Mouse (Mus musculus): ENCODE measurements around the gene Astn2. TPM values are rescaled to one million over a fixed set of nuclear protein-coding genes. Genes with fewer than 3 reads are reported as not detected.

The Astn2 gene
- polyA plus RNA-seq, 1 experiment from 2014 or later, result 0.52 TPM

- Histone ChIP-seq H3K9ac (ENCODE audit: low read length) (no peak overlapping the region), H3K27me3 (ENCODE audit: control insufficient read depth, insufficient read depth, low read length) (no peaks in the 10 kb centered on the region), H3K4me2 (ENCODE audit: low read depth) (no peak overlapping the region), H3K4me1 (ENCODE audit: control insufficient read depth, insufficient read depth, low read length) (no peaks in the 10 kb centered on the region), H3K36me3 (ENCODE audit: control insufficient read depth, insufficient read depth, low read length) (no peaks in the 10 kb centered on the region), H3K4me3 (ENCODE audit: low read depth, low read length) (no peak overlapping the region), H3K27ac (ENCODE audit: low read depth, low read length) (no peak overlapping the region), H3K9me3 (ENCODE audit: control insufficient read depth, low read length) (no peaks in the 10 kb centered on the region)
- DNase-seq (ENCODE audit: low spot score) (no peak), ATAC-seq (ENCODE audit: insufficient read depth, low FRiP score, low TSS enrichment) (no peak)
Observed at GRCm38 (mm10) chr4:66285034-66285433, 119.4 kb downstream of the Astn2 start.

DNA sequence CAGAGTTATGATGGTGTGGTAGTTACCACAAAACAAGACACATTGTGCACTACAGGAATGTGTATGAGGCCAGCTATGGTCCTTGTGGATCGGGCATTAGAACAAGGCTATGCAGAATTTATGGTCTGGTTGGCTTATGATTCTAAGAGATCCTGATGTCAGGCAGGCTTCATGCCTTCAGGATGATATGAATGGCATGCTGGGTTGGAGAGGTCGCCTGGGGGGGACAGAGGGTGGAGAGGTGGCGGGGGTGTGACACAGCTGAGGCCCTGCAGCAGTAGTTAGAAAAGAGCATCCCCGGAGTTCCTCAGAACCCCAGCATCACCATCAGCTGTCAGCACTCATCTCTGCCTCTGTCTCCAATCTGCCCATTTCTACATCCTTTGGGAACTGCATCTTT, 128.3 kb downstream of the Astn2 start:
- no peak overlapping the region for H3K4me2 ChIP-seq (ENCODE audit: low read depth)
- H3K4me1 ChIP-seq (ENCODE audit: control insufficient read depth, insufficient read depth, low read length), result no peaks in the 10 kb centered on the region
- H3K27ac ChIP-seq (ENCODE audit: low read depth, low read length), result no peak overlapping the region
- no peaks in the 10 kb centered on the region for H3K27me3 ChIP-seq (ENCODE audit: control insufficient read depth, insufficient read depth, low read length)
- H3K36me3 ChIP-seq (ENCODE audit: control insufficient read depth, insufficient read depth, low read length), result no peaks in the 10 kb centered on the region
- H3K9me3 ChIP-seq (ENCODE audit: control insufficient read depth, low read length), result no peaks in the 10 kb centered on the region
- ATAC-seq (ENCODE audit: insufficient read depth, low FRiP score, low TSS enrichment) (no peak), DNase-seq (ENCODE audit: low spot score) (no peak)
- no peak overlapping the region for H3K9ac ChIP-seq (ENCODE audit: low read length)
- H3K4me3 ChIP-seq (ENCODE audit: low read depth, low read length), result no peak overlapping the region
- WGBS, result 61% methylated on average over 4 of the region's 4 CpGs

DNA sequence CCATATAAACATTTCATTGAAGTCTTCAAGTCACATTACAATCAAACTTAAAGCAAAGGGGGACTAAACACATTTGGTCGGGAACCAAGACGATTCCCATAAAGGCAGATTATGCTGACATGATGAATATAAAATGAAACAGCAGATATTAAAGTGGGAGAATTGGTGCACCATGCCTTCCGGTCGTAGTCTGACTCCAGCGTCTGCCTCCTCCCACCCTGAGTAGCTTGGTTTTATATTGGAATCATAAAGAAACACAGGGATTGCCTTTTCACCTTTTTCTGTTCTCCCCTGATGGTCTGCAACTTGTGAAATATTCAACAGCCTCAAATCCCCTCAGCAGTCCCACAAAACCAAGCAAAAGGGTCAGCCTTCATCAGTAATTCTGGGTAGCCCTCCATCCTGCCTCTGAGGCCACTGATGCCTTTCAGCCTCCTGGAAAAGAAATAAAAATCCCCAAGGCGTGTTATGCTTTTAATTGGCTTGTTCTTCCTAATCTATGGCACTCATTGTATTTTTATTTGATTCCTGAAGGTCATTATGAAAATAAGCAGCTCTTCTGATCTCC, 132.8 kb downstream of the Astn2 start:
- Histone ChIP-seq H3K27me3 (ENCODE audit: control insufficient read depth, insufficient read depth, low read length) (no peaks in the 10 kb centered on the region), H3K36me3 (ENCODE audit: control insufficient read depth, insufficient read depth, low read length) (no peaks in the 10 kb centered on the region), H3K4me2 (ENCODE audit: low read depth) (no peak overlapping the region), H3K9ac (ENCODE audit: low read length) (no peak overlapping the region), H3K4me3 (ENCODE audit: low read depth, low read length) (no peak overlapping the region), H3K27ac (ENCODE audit: low read depth, low read length) (no peak overlapping the region), H3K9me3 (ENCODE audit: control insufficient read depth, low read length) (no peaks in the 10 kb centered on the region), H3K4me1 (ENCODE audit: control insufficient read depth, insufficient read depth, low read length) (no peaks in the 10 kb centered on the region)
- WGBS, result 79% methylated on average over 6 of the region's 6 CpGs
- no peak for ATAC-seq (ENCODE audit: insufficient read depth, low FRiP score, low TSS enrichment)
- no peak for DNase-seq (ENCODE audit: low spot score)

- Histone ChIP-seq H3K27me3 (ENCODE audit: control insufficient read depth, insufficient read depth, low read length) (no peaks in the 10 kb centered on the region), H3K9me3 (ENCODE audit: control insufficient read depth, low read length) (no peaks in the 10 kb centered on the region), H3K9ac (ENCODE audit: low read length) (no peak overlapping the region), H3K4me1 (ENCODE audit: control insufficient read depth, insufficient read depth, low read length) (no peaks in the 10 kb centered on the region), H3K36me3 (ENCODE audit: control insufficient read depth, insufficient read depth, low read length) (no peaks in the 10 kb centered on the region), H3K4me3 (ENCODE audit: low read depth, low read length) (no peak overlapping the region), H3K27ac (ENCODE audit: low read depth, low read length) (no peak overlapping the region), H3K4me2 (ENCODE audit: low read depth) (no peak overlapping the region)
- ATAC-seq (ENCODE audit: insufficient read depth, low FRiP score, low TSS enrichment) (no peak), DNase-seq (ENCODE audit: low spot score) (no peak)
- 85% methylated on average over 4 of the region's 4 CpGs for WGBS
Observed at GRCm38 (mm10) chr4:66264031-66264430, 140.4 kb downstream of the Astn2 start.

GRCm38 (mm10) chr4:66261276-66261675, 143.1 kb downstream of the Astn2 start:
- 83% methylated on average over 3 of the region's 3 CpGs for WGBS
- Histone ChIP-seq H3K4me2 (ENCODE audit: low read depth) (no peak overlapping the region), H3K27me3 (ENCODE audit: control insufficient read depth, insufficient read depth, low read length) (no peaks in the 10 kb centered on the region), H3K9ac (ENCODE audit: low read length) (no peak overlapping the region), H3K4me3 (ENCODE audit: low read depth, low read length) (no peak overlapping the region), H3K4me1 (ENCODE audit: control insufficient read depth, insufficient read depth, low read length) (no peaks in the 10 kb centered on the region), H3K36me3 (ENCODE audit: control insufficient read depth, insufficient read depth, low read length) (no peaks in the 10 kb centered on the region), H3K9me3 (ENCODE audit: control insufficient read depth, low read length) (no peaks in the 10 kb centered on the region), H3K27ac (ENCODE audit: low read depth, low read length) (no peak overlapping the region)
- ATAC-seq (ENCODE audit: insufficient read depth, low FRiP score, low TSS enrichment) (no peak), DNase-seq (ENCODE audit: low spot score) (no peak)

- Histone ChIP-seq H3K4me2 (ENCODE audit: low read depth) (no peak overlapping the region), H3K4me3 (ENCODE audit: low read depth, low read length) (no peak overlapping the region), H3K36me3 (ENCODE audit: control insufficient read depth, insufficient read depth, low read length) (no peaks in the 10 kb centered on the region), H3K27me3 (ENCODE audit: control insufficient read depth, insufficient read depth, low read length) (no peaks in the 10 kb centered on the region), H3K9ac (ENCODE audit: low read length) (no peak overlapping the region), H3K27ac (ENCODE audit: low read depth, low read length) (no peak overlapping the region), H3K4me1 (ENCODE audit: control insufficient read depth, insufficient read depth, low read length) (no peaks in the 10 kb centered on the region), H3K9me3 (ENCODE audit: control insufficient read depth, low read length) (no peaks in the 10 kb centered on the region)
- no peak for ATAC-seq (ENCODE audit: insufficient read depth, low FRiP score, low TSS enrichment)
- 83% methylated on average over 2 of the region's 2 CpGs for WGBS
- DNase-seq (ENCODE audit: low spot score), result no peak
Observed at GRCm38 (mm10) chr4:66258905-66259304, 145.5 kb downstream of the Astn2 start.

DNA sequence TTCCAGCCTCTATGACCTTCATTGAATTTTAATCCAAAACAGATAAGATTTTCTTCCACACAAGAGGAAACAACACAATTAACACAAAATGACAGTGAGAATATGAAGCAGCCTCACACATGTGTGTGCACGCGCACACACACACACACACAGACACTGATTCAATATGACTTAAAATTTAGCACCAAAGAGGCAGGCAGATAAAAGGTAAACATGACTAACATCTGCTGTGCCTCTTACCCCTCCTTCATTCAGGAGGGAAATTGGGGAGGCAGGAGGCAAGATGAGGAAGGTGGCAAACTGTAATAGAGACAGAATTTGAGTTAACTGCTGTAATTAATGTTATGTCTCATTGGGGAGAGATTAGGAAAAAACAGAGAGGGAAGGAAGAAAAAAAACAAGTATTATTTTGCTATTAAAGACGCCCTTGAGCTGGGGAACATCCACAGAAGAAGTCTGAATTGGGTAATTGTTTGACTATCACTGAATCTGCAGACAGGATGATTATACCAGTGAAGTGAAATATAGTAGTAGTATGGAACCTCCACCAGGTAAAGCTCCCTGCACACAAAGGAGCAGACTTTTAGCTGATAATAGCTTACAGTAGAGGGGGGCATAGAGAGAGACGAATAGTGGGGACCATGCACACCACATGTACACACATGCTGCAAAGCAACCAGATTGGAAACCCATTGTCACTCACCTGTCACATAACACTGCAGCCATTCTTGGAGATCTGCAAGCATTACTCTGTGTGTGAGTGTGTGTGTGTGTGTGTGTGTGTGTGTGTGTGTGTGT, 149.5 kb downstream of the Astn2 start:
- Histone ChIP-seq H3K4me3 (ENCODE audit: low read depth, low read length) (no peak overlapping the region), H3K27me3 (ENCODE audit: control insufficient read depth, insufficient read depth, low read length) (no peaks in the 10 kb centered on the region), H3K27ac (ENCODE audit: low read depth, low read length) (no peak overlapping the region), H3K4me2 (ENCODE audit: low read depth) (no peak overlapping the region), H3K36me3 (ENCODE audit: control insufficient read depth, insufficient read depth, low read length) (no peaks in the 10 kb centered on the region), H3K4me1 (ENCODE audit: control insufficient read depth, insufficient read depth, low read length) (no peaks in the 10 kb centered on the region), H3K9me3 (ENCODE audit: control insufficient read depth, low read length) (no peaks in the 10 kb centered on the region), H3K9ac (ENCODE audit: low read length) (no peak overlapping the region)
- DNase-seq (ENCODE audit: low spot score) (no peak), ATAC-seq (ENCODE audit: insufficient read depth, low FRiP score, low TSS enrichment) (no peak)
- 85% methylated on average over 4 of the region's 4 CpGs for WGBS

- WGBS, result 70% methylated on average over 8 of the region's 8 CpGs
- Histone ChIP-seq H3K4me2 (ENCODE audit: low read depth) (no peak overlapping the region), H3K9ac (ENCODE audit: low read length) (no peak overlapping the region), H3K4me1 (ENCODE audit: control insufficient read depth, insufficient read depth, low read length) (no peaks in the 10 kb centered on the region), H3K4me3 (ENCODE audit: low read depth, low read length) (no peak overlapping the region), H3K36me3 (ENCODE audit: control insufficient read depth, insufficient read depth, low read length) (no peaks in the 10 kb centered on the region), H3K9me3 (ENCODE audit: control insufficient read depth, low read length) (no peaks in the 10 kb centered on the region), H3K27ac (ENCODE audit: low read depth, low read length) (no peak overlapping the region), H3K27me3 (ENCODE audit: control insufficient read depth, insufficient read depth, low read length) (no peaks in the 10 kb centered on the region)
- ATAC-seq (ENCODE audit: insufficient read depth, low FRiP score, low TSS enrichment), result no peak
- no peak for DNase-seq (ENCODE audit: low spot score)
Observed at GRCm38 (mm10) chr4:66248521-66248920, 155.9 kb downstream of the Astn2 start.

GRCm38 (mm10) chr4:66242683-66243082, 161.7 kb downstream of the Astn2 start:
- no peak overlapping the region for H3K4me3 ChIP-seq (ENCODE audit: low read depth, low read length)
- no peaks in the 10 kb centered on the region for H3K4me1 ChIP-seq (ENCODE audit: control insufficient read depth, insufficient read depth, low read length)
- DNase-seq (ENCODE audit: low spot score) (no peak), ATAC-seq (ENCODE audit: insufficient read depth, low FRiP score, low TSS enrichment) (no peak)
- no peaks in the 10 kb centered on the region for H3K27me3 ChIP-seq (ENCODE audit: control insufficient read depth, insufficient read depth, low read length)
- H3K36me3 ChIP-seq (ENCODE audit: control insufficient read depth, insufficient read depth, low read length), result no peaks in the 10 kb centered on the region
- H3K27ac ChIP-seq (ENCODE audit: low read depth, low read length), result no peak overlapping the region
- H3K9ac ChIP-seq (ENCODE audit: low read length), result no peak overlapping the region
- H3K4me2 ChIP-seq (ENCODE audit: low read depth), result no peak overlapping the region
- no peaks in the 10 kb centered on the region for H3K9me3 ChIP-seq (ENCODE audit: control insufficient read depth, low read length)

Measured in neural tube, embryonic 11.5 days (tissue).